Mouse (Mus musculus): ENCODE measurements around the gene Gpr157. TPM values are rescaled to one million over a fixed set of nuclear protein-coding genes. Genes with fewer than 3 reads are reported as not detected.

Gpr157 gene
- total RNA-seq, 2 experiments from 2014 or later = 1.1 to 1.8 TPM

DNA sequence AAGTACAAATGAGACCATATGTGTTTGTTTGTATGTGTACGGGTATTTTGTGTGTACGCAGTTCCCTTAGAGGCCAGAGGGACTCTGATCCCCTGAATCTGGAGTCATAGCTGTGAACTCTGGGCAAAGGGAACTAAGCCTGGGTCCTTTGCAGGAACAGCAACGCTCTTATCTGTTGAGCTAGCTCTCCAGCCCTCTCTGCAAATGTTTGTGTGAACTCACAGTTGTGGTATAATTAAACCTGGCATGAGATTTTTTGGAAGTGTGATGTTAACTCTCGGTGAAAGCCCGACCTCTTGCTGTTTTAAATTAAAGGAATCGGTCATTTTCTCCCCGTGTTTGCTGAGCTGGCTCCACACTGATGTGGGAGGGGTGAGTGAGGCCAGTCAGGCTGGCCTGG lies 18.5 kb downstream of the Gpr157 start:
- DNase-seq (ENCODE audit: extremely low spot score in 1 of 2, low spot score in 1 of 2) = no peak

DNA sequence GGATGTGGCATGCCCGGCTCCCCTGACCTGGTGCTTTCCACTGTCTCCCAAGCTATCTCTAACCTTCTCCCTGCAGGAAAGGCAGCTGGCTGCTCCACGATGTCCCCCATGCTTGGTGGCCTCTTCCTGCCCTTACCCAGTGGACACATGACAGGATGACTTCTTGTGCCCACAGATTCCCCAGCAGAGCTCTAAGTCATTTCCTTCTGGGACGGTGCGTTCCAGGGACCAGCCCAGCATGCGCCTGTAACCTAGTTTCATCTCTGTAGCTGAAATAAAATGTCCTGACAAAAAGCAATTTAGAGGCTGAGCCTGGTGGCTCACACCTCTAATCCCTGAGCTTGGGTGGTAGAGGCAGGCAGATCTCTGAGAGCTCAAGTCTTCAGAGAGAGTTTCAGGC lies 19.5 kb downstream of the Gpr157 start:
- DNase-seq (ENCODE audit: extremely low spot score in 1 of 2, low spot score in 1 of 2) = no peak

DNA sequence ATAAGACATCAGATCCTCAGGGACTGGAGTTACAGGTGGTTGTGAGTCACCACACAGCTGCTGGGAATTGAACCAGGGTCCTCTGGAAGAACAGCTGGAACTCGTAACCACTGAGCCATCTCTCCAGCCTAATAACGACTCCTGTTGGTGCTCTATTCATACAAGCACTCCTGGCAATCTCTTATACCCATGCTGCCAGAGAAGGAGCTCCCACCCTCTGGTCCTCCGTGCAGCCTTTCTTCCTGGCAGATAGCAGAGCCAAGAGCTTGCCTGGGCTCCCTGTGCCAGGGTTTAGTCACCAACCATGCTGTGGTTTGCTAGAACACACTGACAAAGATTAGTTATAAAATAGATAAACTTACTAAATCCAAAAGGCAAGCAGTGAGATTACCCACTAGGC lies 22.5 kb downstream of the Gpr157 start:
- DNase-seq (ENCODE audit: extremely low spot score in 1 of 2, low spot score in 1 of 2) = no peak

DNA sequence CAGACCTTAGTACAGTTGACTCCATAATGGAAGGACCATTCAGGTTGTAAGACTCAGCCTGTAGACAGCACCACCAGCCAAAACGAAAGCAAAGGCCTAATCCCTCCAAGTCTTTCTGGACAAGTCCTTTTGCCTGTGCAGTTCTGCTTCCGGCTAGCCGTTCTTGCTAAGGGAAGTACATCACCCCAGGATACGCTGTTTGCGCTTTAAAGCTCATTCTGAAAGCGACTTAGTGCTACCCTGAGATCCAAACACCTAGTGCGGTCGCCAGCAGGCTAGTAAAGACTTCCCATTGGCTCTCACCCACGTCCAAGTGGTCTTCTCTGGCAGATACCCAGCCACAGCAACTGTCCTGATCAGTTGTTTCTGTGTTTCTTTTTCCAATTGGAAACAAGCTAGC lies 23.2 kb downstream of the Gpr157 start:
- DNase-seq (ENCODE audit: extremely low spot score in 1 of 2, low spot score in 1 of 2) = no peak

DNA sequence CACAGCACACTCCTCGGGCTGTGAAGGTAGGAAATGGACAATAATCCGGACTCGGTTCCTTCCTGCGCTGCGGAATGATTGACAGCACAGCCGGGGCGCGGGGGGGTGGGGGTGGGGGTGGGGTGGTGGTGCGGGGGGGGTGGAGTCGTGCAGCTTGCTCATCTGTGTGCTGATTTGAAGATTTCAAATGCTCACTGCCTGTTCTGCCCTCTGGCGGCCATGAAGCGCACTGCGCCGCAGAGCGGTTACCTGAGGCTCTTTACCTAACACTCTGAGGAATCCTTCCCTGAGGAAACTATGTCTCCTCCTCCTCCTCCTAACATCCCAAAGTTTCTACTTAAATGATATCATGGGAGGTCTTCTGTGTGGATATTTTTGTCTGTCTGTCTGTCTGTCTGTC lies 25.7 kb downstream of the Gpr157 start:
- DNase-seq (ENCODE audit: extremely low spot score in 1 of 2, low spot score in 1 of 2) = peak; percentile 59 to 81

DNA sequence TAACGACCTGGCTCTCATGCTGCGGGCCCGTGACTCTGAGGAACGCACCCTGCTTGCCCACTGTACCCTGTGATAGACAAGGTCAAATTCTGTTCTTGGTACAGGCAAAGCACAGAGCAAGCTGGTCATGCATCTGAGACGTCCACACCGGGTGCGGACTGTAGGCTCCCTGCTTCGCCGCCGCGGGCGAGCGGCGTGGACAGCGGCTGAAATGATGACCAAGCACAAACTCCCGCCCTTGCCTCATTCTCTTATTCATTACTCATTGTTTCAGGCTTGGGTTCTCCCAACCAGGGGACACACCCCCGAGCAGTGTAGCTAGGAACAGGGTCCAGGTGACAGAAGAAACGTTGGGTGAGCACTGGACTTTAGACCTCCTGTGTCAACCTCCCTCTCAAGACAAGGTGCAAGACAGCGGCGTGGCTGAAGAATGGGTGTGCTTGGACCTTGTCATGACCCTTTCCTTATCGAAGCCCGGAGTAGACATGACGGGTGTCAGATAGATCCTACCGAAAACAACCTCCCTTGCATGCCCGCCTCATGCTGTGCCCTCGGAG lies 27.4 kb downstream of the Gpr157 start:
- DNase-seq (ENCODE audit: extremely low spot score in 1 of 2, low spot score in 1 of 2) = no peak

DNA sequence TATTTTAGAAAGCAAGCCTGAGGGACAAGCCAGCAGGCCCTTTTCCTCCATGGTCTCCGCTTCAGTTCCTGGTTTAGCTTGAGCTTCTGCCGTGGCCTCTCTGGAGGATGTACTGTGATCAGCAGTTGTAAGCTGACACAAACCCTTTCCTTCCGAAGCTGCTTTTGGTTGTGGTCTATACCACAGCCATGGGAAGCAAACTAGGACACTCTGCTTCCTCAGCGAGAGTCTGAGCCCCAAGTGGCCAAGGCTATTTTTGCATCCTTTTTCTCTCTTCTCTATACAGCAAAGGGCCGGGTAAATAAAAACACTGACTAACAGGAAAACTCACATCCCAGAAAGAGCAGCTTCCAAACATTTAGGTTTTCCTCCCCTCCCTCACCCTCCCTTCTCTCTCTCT lies 30.1 kb downstream of the Gpr157 start:
- no peak for DNase-seq (ENCODE audit: extremely low spot score in 1 of 2, low spot score in 1 of 2)

DNA sequence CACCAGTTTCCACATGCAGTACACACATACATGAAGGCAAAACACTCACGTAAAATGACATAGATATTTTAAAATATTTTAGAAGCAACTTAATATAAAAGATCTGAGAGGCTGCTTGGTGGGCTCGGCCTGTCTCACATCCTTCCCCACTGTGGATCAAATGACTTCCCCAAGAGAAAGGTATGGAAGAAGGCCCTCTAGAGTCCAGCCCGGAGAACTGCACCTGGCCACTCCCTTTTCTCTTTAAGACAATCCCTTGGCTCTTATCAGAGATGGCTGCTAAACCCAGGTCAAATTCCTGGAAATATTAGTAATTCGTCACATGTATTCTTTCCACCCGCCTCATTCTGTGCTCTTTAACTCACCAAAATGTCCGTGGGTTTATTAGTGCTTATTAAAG lies 31.0 kb downstream of the Gpr157 start:
- no peak for DNase-seq (ENCODE audit: extremely low spot score in 1 of 2, low spot score in 1 of 2)

DNA sequence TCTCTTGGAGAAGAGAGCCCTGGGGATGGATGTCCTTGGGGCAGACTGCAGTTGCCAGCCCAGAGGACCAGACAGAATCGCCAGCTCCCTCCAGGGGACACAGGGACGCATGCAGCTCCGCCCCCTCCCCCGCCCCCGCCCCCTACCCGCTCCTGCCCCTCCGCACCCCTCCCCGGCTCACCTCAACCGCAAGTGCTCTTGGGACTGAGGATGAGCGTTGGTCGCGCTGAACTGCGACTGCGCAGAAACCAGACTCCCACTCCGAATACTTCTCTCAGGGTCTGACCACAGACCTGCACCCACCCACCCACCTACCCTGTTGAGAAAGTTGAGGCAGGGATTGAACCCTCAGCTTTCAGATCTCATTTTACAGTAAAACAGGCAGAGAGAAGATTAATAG lies 31.9 kb downstream of the Gpr157 start, which contains the start of gene Slc2a5:
TSS of gene Slc2a5 (plus strand) at position 229 of the 400 bp plus-strand sequence.
- no peak for DNase-seq (ENCODE audit: extremely low spot score in 1 of 2, low spot score in 1 of 2)

DNA sequence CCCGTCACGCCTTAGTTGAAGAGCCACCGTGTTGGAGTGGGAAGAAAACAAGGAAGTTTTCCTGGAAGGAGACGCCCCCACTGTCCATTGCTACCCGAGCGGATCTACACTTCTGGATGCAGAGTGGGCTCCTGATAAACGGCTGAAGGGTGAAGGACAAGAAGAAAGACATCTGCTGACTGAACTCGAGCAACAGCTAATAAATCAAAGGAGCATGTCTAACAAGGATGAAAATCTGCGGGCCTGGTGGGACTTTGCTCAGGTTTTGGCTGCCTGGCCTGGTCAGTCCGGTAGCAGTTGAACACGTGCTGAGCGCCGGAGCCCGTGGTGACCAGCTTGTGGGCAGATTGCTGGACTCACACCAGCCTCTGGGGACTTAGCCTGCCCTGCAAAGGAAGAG lies 32.5 kb downstream of the Gpr157 start:
- DNase-seq (ENCODE audit: extremely low spot score in 1 of 2, low spot score in 1 of 2) = no peak

DNA sequence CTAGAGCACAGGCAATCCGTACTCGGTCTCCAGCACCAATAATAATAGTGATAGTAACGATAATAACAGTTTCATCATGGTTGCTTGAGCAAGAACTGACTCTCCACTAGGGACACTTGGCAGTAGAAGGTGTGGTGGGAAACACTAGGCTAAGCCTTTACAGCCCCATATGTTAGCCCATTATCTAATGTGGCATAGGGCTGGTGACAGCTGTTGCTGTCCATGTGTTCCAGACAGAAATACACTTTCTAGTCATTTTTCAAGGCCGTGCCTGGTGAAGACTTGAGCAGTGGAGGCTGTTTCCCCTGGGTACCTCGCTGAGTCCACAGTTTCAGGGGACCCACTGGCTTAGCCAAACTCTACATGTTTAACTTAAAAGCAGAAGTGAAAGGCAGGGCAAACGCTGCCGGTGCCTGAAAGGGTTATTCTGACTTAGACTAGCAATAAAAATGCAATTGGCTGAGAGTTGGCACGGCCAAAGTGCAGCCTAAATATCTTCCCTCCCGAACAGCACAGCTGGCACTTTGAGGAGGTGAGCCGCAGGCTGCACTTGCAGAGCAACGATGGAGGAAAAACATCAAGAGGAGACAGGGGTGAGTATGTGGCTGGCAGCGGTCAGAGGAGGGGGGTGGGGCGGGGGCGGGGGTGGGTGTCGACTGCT lies 33.1 kb downstream of the Gpr157 start:
- no peak for DNase-seq (ENCODE audit: extremely low spot score in 1 of 2, low spot score in 1 of 2)

DNA sequence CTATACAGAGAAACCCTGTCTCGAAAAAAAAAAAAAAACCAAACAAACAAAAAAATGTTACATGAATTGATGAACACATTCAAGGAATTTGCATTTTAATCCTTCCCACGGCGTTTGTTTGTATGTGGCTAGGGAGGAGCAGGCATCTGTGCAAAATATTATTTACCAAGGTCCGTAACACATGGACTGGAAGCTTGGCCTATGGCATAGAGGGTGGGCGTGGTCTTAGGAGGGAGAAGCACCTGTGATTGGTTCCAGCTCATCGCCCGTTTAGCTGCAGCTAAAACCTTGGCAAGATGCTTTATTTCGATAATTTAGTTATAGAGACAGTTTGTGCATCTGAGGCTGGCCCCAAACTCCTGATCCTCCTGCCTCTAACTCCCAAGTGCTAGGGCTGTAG lies 34.3 kb downstream of the Gpr157 start:
- DNase-seq (ENCODE audit: extremely low spot score in 1 of 2, low spot score in 1 of 2) = no peak

DNA sequence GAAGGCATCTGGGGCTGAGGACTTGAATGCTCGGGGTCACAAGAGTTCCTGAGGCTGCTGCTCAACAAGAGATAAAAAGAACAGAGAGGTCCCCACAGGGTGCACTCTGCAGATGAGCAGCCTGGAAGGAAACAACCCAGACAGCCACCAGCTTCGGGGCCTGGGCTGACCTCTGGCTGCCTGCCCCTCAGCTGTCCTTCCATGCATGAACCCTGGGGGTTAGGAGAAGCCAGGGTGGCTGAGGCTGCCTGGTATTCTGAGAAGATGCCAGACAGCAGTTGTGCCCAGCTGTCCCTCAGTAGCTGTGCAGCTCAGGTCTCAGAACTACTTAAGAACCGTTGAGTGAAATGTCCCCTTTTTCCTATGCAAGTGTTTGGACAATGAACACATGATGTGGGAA lies 35.3 kb downstream of the Gpr157 start:
- no peak for DNase-seq (ENCODE audit: extremely low spot score in 1 of 2, low spot score in 1 of 2)

DNA sequence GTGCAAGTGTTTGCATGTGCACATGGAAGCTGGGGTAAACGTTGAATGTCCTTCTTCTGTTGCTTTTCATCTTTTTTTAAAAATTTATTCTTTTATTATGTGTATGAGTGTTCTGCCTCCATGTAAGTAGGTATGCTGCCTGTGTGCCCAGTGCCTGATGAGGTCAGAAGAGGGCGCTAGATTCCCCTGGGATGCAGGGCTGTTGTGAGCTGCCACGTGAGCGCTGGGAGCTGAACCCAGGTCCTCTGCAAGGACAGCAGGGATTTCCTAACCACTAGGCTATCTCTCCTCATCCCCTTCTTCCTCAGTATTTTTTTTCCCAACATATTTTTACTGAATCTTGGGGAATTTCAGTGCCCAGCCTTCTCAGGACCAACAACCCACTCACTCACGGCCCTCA lies 39.2 kb downstream of the Gpr157 start:
- no peak for DNase-seq (ENCODE audit: extremely low spot score in 1 of 2, low spot score in 1 of 2)

DNA sequence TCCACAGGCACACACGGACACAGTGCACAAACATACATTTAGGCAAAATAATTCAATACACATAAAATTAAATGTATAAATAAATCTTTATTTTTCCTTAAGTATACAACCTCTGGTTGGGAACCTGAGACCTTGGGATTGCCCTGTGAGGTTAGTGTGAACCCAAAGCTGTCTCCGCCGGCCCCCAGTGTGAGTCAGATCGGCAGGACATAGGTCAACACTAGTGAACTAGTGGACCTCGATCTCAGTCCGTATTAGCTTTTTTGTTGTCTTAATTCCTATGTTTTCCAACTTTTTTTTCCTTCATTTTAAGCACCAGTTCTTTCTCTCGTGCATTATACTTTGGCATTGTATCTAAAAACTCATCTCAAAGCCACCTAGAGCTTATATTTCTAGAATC lies 40.7 kb downstream of the Gpr157 start:
- no peak for DNase-seq (ENCODE audit: extremely low spot score in 1 of 2, low spot score in 1 of 2)

DNA sequence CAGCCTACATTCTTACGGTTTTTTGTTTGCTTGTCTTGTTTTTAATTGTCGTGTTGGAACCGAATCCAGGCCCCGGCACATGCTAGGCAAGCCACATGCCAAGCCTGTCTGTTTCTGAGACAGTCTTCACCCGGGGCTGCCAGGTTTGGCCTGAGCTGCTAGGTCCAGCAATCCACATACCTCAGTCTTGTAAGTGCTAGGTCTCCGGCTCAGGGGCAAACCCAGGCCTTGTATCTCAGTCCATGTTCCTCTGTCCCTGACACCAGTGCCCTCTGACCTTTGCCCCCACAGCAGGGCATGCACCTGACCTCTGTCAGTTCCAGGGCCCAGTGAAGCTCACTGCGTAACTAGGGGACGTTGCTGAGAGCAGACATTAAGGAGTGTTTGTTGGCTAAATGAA lies 41.4 kb downstream of the Gpr157 start:
- DNase-seq (ENCODE audit: extremely low spot score in 1 of 2, low spot score in 1 of 2) = no peak

DNA sequence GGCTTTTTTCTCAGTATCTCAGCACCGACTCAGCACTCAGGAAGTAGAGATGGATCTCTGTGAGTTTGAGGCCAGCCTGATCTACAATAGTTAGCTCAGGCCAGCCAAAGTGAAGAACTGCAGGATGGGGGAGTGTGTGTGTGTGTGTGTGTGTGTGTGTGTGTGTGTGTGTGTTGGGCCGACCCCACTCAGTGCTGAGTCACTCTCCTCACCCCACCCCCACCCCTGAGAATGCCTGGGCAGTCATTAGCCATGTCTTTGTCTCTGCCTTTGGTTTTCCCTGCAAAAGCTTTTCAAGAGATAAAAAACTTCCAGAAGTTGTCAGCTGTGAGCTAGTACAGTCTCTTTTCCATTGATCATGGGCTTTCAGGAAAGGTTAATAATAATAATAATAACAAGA lies 43.5 kb downstream of the Gpr157 start:
- DNase-seq (ENCODE audit: extremely low spot score in 1 of 2, low spot score in 1 of 2) = no peak

DNA sequence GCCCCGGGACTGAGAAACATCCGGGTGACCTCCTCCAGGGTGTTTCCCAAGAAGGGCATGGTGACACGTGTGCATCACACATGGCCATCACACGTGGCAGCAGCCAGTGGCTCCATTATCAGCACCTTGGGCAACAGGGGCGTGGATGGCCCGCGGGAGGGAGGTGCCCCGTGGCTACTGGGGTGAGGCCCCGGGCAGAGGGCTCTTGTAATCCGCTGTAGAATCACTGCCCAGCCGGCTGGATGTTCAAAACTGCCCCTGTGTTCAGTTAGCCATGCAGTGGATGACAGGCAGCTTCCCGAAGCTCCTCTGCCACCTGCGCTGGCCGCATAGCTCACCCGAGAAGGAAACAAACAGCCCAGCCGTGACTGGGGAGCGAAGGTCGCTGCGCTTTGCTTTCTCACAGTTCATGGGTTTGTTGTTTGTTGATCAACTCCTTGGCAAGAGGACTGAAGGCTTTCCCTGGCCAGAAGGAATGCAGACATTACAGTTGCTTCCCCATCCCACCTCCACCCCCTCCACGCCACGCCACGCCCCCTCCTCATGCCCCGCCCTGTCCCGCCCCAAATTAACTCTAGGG lies 45.6 kb downstream of the Gpr157 start:
- DNase-seq (ENCODE audit: extremely low spot score in 1 of 2, low spot score in 1 of 2) = no peak

DNA sequence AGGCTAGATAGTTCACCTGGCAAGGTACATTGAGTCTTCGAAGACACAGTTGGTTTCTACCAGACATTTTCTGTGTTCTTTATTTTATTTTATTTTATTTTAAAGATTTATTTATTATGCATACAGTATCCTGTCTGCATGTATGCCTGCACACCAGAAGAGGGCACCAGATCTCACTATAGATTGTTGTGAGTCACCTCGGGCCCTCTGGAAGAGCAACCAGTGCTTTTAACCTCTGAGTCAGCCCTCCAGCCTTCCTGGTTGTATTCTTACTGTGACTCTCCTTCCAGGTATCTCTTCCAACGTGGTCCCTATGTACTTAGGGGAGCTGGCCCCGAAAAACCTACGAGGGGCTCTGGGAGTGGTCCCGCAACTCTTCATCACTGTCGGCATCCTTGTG lies 48.1 kb downstream of the Gpr157 start:
- DNase-seq (ENCODE audit: extremely low spot score in 1 of 2, low spot score in 1 of 2) = no peak

DNA sequence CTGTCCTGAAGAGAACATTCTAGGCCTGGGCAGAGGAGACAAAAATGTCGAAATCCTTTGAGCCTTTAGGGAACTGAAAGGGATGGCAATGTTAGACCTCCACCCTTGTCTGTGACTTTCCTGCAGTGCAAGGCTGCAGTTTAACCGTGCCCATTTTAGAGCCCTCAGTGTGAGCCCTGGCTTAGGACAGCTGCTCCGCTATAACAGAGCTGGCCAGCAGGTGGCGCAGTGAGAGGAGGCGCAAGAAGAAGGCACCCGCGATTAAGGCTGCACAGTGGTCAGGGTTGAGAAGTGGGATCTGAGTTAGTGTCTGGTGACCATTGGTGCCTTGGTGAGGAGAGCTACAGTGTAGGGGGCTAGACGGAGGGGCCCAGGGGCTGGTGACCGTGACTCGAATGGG lies 49.5 kb downstream of the Gpr157 start:
- DNase-seq (ENCODE audit: extremely low spot score in 1 of 2, low spot score in 1 of 2) = peak; percentile 61 to 89

DNA sequence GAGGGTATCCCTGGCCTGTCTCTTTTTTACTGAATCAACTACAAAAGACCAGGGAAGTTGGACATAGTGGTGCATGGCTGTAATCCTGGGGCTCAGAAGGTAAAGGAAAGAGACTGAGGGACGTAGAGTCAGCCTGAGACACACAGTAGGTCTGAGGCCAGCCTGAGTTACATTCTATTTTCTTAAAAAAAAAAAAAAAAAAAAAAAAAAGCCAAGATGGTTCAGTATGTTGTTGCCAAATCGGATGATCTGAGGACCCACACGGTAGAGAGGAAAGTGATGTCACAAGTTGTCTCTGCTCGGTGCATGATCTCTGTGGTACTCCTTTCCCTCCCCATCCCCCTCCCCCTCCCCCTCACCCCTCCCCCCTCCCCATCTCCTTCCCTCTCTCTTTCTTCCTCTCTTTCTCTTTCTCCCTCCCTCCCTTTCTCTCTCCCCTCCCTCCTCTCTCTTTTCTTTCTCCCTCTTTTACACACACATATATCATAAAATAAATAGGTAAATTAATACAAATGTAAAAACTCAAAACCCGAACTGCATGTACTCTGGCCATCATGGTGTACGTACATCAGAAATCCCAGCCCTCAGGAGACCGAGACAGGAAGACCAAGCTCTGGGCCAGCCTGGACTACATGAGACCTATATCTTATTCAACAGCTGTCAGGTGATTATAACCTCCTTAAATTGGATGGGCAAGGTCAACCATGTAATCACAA lies 50.4 kb downstream of the Gpr157 start:
- DNase-seq (ENCODE audit: extremely low spot score in 1 of 2, low spot score in 1 of 2) = no peak

DNA sequence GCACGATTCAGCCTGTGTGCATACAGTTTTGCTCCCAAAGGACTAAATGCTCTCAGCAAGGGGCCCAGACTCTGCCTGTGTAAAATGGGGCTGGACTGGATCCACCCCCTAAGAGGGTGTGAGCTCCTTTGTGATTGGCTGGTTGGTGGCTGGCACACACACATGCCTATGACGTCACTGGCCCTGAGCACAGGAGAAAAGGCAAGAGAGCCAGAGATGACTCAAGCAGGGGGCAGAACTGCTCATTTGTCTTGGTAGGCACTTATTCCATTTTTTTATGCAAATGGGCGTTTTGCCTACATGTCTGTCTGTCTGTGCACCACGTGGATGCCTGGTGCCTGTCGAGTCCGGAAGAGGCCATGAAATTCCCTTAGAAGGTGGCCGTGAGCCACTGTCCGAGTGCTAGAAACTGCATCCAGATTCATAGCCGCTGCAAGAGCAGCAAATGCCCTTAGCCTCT lies 50.9 kb downstream of the Gpr157 start:
- DNase-seq (ENCODE audit: extremely low spot score in 1 of 2, low spot score in 1 of 2) = peak in 1 of 2 experiments; percentile 17

Measured in layer of hippocampus, postnatal 25 days (tissue).